Mouse (Mus musculus) megakaryocyte, adult 5-6 weeks (primary cell): ENCODE data around the gene 1700123O20Rik. TPM values are rescaled to one million over a fixed set of nuclear protein-coding genes. Genes with fewer than 3 reads are reported as not detected.

Experiments
- ATAC-seq: 2 replicates; pipeline ENCODE4 v1.8.0; 2016; ENCODE audit warnings: mild to moderate bottlenecking, inconsistent platforms; ENCODE audit not compliant: poor library complexity, severe bottlenecking
- total RNA-seq, 2 experiments: library from RNA; stranded (forward) in 1 of 2; stranded (reverse) in 1 of 2; fragments of 153-499, 151-499 nt in 1 of 2; fragments of 221-1000, 200-1000 nt in 1 of 2; gene quantifications; 2 replicates each; pipeline versions ENCODE4 v1.2.3 to v1.2.4; 2015 to 2017

1700123O20Rik gene
- total RNA-seq, 2 experiments from 2014 or later = 34.3 to 59.1 TPM

GRCm38 (mm10) chr14:54720654-54721350 is 34.8 kb downstream of the 1700123O20Rik start:
- no peak for ATAC-seq

DNA sequence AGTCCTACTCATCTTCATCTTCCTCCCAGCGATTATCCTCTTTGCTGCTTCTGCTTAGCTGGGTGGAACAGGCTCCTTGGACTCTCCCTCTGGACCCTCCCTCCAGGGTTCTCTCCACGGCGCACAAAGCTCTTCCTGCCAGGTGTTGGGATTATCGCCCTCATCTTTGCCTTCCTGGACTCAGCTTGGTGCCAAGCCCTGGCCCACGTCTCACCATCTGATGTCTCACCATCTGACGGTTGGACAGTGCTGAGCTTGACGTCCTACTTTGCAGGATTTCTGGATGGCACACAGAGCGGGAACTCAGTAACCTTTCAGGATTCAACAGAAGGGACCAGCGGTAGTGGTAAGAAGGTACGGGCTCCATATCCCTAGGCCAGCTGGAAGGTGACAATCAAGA is 35.7 kb downstream of the 1700123O20Rik start:
- ATAC-seq = no peak

DNA sequence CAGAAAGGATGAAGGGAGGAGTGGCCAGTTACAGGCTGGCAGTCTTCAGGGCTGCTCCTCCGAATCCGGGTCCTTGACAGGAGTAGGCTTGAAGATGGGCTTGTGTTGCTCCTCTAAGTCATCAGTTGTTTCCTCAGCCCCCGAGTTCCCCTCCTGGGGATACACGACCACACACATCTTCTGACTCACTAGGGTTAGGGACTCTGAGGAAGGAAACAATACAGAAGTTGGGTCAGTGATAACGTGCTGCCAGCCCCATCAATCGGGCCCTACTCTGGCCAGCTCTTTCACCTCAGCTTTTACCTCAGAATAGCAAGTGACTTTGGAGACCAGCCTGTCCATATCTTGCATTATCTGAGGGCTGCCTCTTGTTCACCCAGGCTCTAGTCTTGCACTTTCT is 38.0 kb downstream of the 1700123O20Rik start:
- ATAC-seq = no peak

- ATAC-seq = no peak
Measured at GRCm38 (mm10) chr14:54727565-54727964, 41.5 kb downstream of the 1700123O20Rik start.

GRCm38 (mm10) chr14:54728823-54729653 is 43.0 kb downstream of the 1700123O20Rik start:
- ATAC-seq = no peak

DNA sequence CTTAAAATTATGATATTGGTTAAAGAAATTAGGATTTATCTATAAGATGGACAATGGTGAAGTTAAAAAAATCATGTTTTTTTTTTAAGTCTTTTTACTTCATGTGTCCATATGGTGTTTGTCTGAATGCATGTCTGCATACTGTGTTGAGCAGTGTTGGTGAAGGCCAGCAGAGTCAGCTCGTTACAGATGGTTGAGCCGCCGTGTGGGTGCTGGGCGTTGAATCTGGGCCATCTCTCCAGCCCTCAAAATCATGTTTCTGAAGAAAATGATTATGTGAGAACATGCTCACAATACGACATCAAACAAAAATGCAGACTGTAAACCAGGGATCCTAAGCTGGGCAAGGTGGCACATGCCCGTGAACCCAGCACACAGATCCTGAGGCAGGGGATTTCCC is 44.3 kb downstream of the 1700123O20Rik start:
- no peak for ATAC-seq

- ATAC-seq = no peak
Measured at GRCm38 (mm10) chr14:54732206-54732605, 46.2 kb downstream of the 1700123O20Rik start.

- no peak for ATAC-seq
Measured at GRCm38 (mm10) chr14:54734004-54734403, 48.0 kb downstream of the 1700123O20Rik start.

- no peak for ATAC-seq
Measured at GRCm38 (mm10) chr14:54735221-54735620, 49.2 kb downstream of the 1700123O20Rik start.

GRCm38 (mm10) chr14:54736555-54737552 is 50.8 kb downstream of the 1700123O20Rik start:
- no peak for ATAC-seq

GRCm38 (mm10) chr14:54737634-54738033 is 51.6 kb downstream of the 1700123O20Rik start:
- ATAC-seq = no peak

Other genes with a start within 250 kb of the 1700123O20Rik start
- gene Lrp10, start 222.1 kb upstream of the 1700123O20Rik start, total RNA-seq (2015) = 29.9 and 31.2 TPM in 2 replicates
- gene Lrp10, start 222.1 kb upstream of the 1700123O20Rik start, total RNA-seq (2017) = 46.9 and 51.7 TPM in 2 replicates
- gene Rem2, start 210.1 kb upstream of the 1700123O20Rik start, total RNA-seq (2015) = not detected in 2 replicates
- gene Rem2, start 210.1 kb upstream of the 1700123O20Rik start, total RNA-seq (2017) = not detected in 2 replicates
- gene Prmt5, start 168.7 kb upstream of the 1700123O20Rik start, total RNA-seq (2015) = 14.7 and 26.0 TPM in 2 replicates
- 15.3 and 22.6 TPM in 2 replicates for gene Prmt5, start 168.7 kb upstream of the 1700123O20Rik start, total RNA-seq (2017)
- 43.9 and 48.7 TPM in 2 replicates for gene Haus4, start 131.6 kb upstream of the 1700123O20Rik start, total RNA-seq (2015)
- gene Haus4, start 131.6 kb upstream of the 1700123O20Rik start, total RNA-seq (2017) = 50.6 and 51.6 TPM in 2 replicates
- 0.11 and 0.54 TPM in 2 replicates for gene Ajuba, start 108.7 kb upstream of the 1700123O20Rik start, total RNA-seq (2015)
- gene Ajuba, start 108.7 kb upstream of the 1700123O20Rik start, total RNA-seq (2017) = 0.57 and 0.73 TPM in 2 replicates
- 4.3 and 4.8 TPM in 2 replicates for gene 4931414P19Rik, start 80.2 kb upstream of the 1700123O20Rik start, total RNA-seq (2015)
- gene 4931414P19Rik, start 80.2 kb upstream of the 1700123O20Rik start, total RNA-seq (2017) = 4.1 and 4.9 TPM in 2 replicates
- 133 and 145 TPM in 2 replicates for gene Psmb5, start 68.2 kb upstream of the 1700123O20Rik start, total RNA-seq (2015)
- gene Psmb5, start 68.2 kb upstream of the 1700123O20Rik start, total RNA-seq (2017) = 41.4 and 51.1 TPM in 2 replicates
- not detected in 2 replicates for gene Psmb11, start 64.8 kb upstream of the 1700123O20Rik start, total RNA-seq (2015)
- gene Psmb11, start 64.8 kb upstream of the 1700123O20Rik start, total RNA-seq (2017) = not detected in 2 replicates
- not detected in 2 replicates for gene Gm17606, start 45.3 kb upstream of the 1700123O20Rik start, total RNA-seq (2015)
- not detected in 2 replicates for gene Gm17606, start 45.3 kb upstream of the 1700123O20Rik start, total RNA-seq (2017)
- gene Cdh24, start 44.9 kb upstream of the 1700123O20Rik start, total RNA-seq (2015) = 0.27 and 0.78 TPM in 2 replicates
- gene Cdh24, start 44.9 kb upstream of the 1700123O20Rik start, total RNA-seq (2017) = 0.51 and 0.57 TPM in 2 replicates
- gene Acin1, start 715 bp downstream of the 1700123O20Rik start, total RNA-seq (2015) = 99.7 and 131 TPM in 2 replicates
- gene Acin1, start 715 bp downstream of the 1700123O20Rik start, total RNA-seq (2017) = 173 and 223 TPM in 2 replicates
- 0.25 and 0.46 TPM in 2 replicates for gene Gm29776, start 12.6 kb downstream of the 1700123O20Rik start, total RNA-seq (2015)
- not detected in 2 replicates for gene Gm29776, start 12.6 kb downstream of the 1700123O20Rik start, total RNA-seq (2017)
- gene Cebpe, start 26.0 kb downstream of the 1700123O20Rik start, total RNA-seq (2015) = 24.4 and 26.0 TPM in 2 replicates
- 41.9 and 52.8 TPM in 2 replicates for gene Cebpe, start 26.0 kb downstream of the 1700123O20Rik start, total RNA-seq (2017)
- gene Slc7a8, start 95.7 kb downstream of the 1700123O20Rik start, total RNA-seq (2015) = 9.1 and 14.3 TPM in 2 replicates
- gene Slc7a8, start 95.7 kb downstream of the 1700123O20Rik start, total RNA-seq (2017) = 1.3 and 2.8 TPM in 2 replicates
- gene Rnf212b, start 127.9 kb downstream of the 1700123O20Rik start, total RNA-seq (2015) = not detected in 2 replicates
- not detected in 2 replicates for gene Rnf212b, start 127.9 kb downstream of the 1700123O20Rik start, total RNA-seq (2017)
- gene Homez, start 184.7 kb downstream of the 1700123O20Rik start, total RNA-seq (2015) = 6.3 and 6.8 TPM in 2 replicates
- gene Homez, start 184.7 kb downstream of the 1700123O20Rik start, total RNA-seq (2017) = 4.6 and 13.3 TPM in 2 replicates
- 9.8 and 11.9 TPM in 2 replicates for gene Ppp1r3e, start 191.3 kb downstream of the 1700123O20Rik start, total RNA-seq (2015)
- gene Ppp1r3e, start 191.3 kb downstream of the 1700123O20Rik start, total RNA-seq (2017) = 0.22 and 1.8 TPM in 2 replicates
- 2.1 and 3.0 TPM in 2 replicates for gene Bcl2l2, start 197.2 kb downstream of the 1700123O20Rik start, total RNA-seq (2015)
- 4.4 and 6.2 TPM in 2 replicates for gene Bcl2l2, start 197.2 kb downstream of the 1700123O20Rik start, total RNA-seq (2017)
- gene Gm20521, start 197.2 kb downstream of the 1700123O20Rik start, total RNA-seq (2015) = not detected in 2 replicates
- gene Gm20521, start 197.2 kb downstream of the 1700123O20Rik start, total RNA-seq (2017) = not detected in 2 replicates
- 48.9 and 67.2 TPM in 2 replicates for gene Pabpn1, start 206.3 kb downstream of the 1700123O20Rik start, total RNA-seq (2015)
- 153 and 165 TPM in 2 replicates for gene Pabpn1, start 206.3 kb downstream of the 1700123O20Rik start, total RNA-seq (2017)
- gene Slc22a17, start 226.9 kb downstream of the 1700123O20Rik start, total RNA-seq (2015) = 0.11 and 0.56 TPM in 2 replicates
- gene Slc22a17, start 226.9 kb downstream of the 1700123O20Rik start, total RNA-seq (2017) = 0.73 TPM in 1 of 2 replicates, not detected in the other
- not detected in 2 replicates for gene Efs, start 239.9 kb downstream of the 1700123O20Rik start, total RNA-seq (2015)
- not detected in 2 replicates for gene Efs, start 239.9 kb downstream of the 1700123O20Rik start, total RNA-seq (2017)
- gene Il25, start 246.5 kb downstream of the 1700123O20Rik start, total RNA-seq (2015) = not detected in 2 replicates
- not detected in 2 replicates for gene Il25, start 246.5 kb downstream of the 1700123O20Rik start, total RNA-seq (2017)